Mouse (Mus musculus) mouse trophoblast stem cell (cell line): ENCODE results near the gene Atg9b.

Source experiments
- in situ Hi-C, 2 experiments: fragments of 300-500 bp; cut with MseI, MboI; formaldehyde crosslinking; loops; 2 replicates in 1 of 2; 3 replicates in 1 of 2; pipeline ENCODE4 v1.15.1; 2025

Atg9b gene

DNA sequence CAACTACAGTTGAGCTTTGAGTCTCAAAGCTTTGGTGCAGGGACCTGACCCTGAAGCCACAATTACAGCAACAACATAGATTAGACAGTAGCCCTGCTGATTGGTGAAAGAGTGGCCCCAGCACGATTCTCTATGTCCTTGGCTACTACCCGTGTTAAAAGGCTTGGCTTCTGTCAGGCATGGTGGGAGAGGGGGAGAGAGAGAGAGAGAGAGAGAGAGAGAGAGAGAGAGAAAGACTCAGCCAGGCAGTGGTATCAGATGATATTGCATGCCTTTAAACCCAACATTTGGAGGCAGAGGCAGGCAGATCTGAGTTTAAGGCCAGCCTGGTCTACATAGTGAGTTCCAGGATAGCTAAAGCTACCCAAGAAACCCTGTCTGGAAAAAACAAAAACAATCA lies 10.0 kb downstream of the Atg9b start:
- in situ Hi-C loops = no loop called here

DNA sequence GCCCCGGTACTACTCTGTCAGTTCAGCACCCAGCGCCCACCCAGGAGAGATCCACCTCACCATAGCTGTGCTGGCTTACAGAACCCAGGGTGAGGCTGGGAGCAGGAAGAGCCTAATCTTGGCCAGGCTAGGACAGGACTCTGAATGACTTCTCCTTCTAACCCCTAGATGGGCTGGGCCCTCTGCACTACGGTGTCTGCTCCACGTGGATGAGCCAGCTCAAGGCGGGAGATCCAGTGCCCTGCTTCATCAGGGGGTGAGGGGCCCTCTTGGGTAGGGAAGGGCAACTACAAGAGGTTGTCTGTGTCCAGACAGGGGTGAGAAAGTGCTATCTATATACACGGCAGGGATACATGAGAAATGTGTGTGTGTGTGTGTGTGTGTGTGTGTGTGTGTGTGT lies 10.5 kb downstream of the Atg9b start:
- in situ Hi-C loops = no loop called here

DNA sequence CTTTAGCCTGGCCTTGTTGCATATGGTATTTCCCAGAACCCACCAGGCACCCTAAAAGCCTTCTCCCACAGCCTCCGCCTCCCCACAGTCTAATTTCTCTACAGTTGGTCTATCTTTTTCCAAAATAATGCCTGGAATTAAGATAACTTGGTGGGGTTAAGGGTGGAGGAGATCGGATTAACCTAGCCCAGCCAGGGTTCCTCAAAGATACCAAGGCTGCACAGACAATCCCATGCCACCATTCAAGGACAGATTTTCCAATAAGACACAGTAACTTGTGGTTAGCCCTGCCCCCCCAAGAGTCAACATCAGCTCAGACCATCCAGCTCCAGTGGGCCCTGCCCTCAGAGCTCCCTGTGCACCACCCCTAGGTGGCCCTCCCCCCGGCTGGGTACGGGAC lies 11.4 kb downstream of the Atg9b start:
- in situ Hi-C loops = no loop called here

GRCm38 (mm10) chr5:24379501-24379900 lies 12.4 kb downstream of the Atg9b start:
- in situ Hi-C loops = no loop called here

DNA sequence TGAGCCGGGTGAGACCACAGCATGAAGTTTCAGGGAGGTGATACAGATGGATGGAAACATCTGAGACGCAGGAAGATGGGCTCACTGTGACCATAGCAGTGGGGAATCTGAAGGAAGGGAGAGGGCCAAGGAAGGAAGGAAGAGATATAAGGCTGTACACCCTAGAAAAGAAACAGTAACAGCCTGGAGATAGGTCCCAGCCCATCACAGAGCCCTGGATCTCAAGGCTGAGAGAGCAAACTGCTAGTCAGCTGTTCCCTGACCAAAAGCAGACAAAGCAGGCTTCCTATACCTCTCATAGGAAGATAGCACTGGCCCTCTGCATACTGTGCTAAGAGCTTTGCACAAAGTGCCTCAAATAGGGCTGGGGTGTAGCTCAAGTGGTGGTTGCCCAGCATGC lies 13.2 kb downstream of the Atg9b start:
- in situ Hi-C loops = no loop called here

GRCm38 (mm10) chr5:24374666-24375328 lies 17.1 kb downstream of the Atg9b start:
- in situ Hi-C loops = no loop called here

GRCm38 (mm10) chr5:24374216-24374615 lies 17.7 kb downstream of the Atg9b start:
- in situ Hi-C loops = no loop called here

GRCm38 (mm10) chr5:24373807-24374206 lies 18.1 kb downstream of the Atg9b start:
- in situ Hi-C loops = no loop called here

GRCm38 (mm10) chr5:24369767-24370166 lies 22.2 kb downstream of the Atg9b start:
- in situ Hi-C loops = loop anchor here (10.0 kb wide), 1 partner anchor 105 kb away; no protein-coding TSS in a partner anchor

DNA sequence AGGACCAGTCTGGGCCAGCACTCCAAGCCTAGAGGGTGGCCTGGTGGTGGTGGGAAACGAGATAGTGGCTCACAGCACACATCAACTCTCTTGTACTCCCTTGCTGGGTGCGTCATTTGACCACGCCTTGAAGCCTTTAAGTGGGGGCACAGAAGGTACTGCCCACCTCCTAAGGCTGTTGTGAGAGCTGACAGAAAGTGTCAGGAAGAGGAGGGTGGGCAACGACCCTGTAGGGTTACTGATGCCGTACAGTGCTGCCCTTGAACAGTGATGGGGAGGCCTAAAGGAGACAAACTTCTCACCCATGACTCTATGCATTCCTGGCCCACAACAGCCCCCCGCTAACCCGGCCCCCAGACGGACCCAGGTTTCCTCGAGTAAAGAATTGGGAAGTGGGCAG lies 25.5 kb downstream of the Atg9b start:
- in situ Hi-C loops = loop anchor here (10.0 kb wide), 1 partner anchor 102 kb away; no protein-coding TSS in a partner anchor

DNA sequence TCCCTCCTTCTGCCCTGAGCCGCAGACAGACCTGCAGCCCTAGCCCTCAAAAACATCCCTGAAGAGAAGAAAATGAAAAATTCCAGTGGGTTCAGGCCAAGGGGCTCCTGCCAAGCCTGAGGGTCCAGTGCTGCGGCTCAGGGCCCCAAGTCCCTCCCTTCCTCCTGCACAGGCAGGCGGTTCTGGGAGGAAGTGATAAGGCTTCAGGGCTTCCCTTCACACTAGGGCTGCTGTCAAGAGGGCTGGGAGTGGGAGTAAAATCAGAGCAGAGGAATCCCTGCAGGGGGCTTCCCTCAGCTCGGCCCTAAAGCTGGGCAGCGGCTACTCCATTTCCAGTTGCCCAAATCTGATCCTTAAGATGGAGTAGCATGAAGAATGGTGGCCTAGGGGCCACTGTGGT lies 26.4 kb downstream of the Atg9b start:
- in situ Hi-C loops = loop anchor here (10.0 kb wide), 1 partner anchor 101 kb away; no protein-coding TSS in a partner anchor

DNA sequence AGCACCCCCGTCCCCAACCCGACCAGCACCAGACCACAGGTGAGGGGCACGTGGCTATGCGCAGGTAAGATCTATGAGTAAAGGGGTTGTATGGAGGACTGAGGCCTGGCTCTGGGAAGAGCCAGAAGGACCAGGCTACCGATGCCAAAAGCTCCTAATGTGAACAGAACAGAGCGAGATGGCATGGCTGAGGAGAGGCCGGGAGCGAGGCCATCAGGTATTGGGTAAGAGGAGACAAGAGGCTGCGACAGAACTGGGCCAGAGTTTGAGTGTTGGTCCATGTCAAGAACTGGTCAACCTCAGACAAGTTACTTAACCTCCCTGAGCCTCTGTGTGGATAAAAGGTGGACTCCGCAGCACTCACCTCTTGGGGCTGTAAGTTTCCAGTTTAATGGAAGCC lies 27.0 kb downstream of the Atg9b start:
- in situ Hi-C loops = loop anchor here (10.0 kb wide), 1 partner anchor 100 kb away; no protein-coding TSS in a partner anchor

DNA sequence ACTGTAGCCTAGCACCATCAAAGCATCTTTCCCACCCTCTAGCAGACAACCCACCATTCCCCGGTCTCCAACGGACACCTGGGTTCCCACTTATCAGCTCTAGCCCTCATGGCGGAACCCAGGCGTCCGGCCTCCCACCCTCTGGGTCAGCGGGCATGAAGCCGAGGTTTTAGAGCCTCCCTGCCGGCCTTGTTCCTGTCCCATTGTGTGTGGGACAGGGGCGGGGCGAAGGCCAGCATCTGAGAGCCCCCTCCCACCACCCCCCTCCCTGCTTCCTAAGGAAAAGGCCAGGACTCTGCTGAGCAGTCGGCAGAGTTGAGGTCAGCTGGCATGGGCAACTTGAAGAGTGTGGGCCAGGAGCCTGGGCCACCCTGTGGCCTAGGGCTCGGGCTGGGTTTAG lies 27.4 kb downstream of the Atg9b start, which contains the start of gene Nos3:
Gene Nos3 (plus strand): TSS at position 303 of the 400 bp plus-strand sequence.
- in situ Hi-C loops = loop anchor here (10.0 kb wide), 1 partner anchor 100 kb away; no protein-coding TSS in a partner anchor

GRCm38 (mm10) chr5:24364061-24364460 lies 27.9 kb downstream of the Atg9b start:
- in situ Hi-C loops = loop anchor here (10.0 kb wide), 1 partner anchor 99 kb away; no protein-coding TSS in a partner anchor

DNA sequence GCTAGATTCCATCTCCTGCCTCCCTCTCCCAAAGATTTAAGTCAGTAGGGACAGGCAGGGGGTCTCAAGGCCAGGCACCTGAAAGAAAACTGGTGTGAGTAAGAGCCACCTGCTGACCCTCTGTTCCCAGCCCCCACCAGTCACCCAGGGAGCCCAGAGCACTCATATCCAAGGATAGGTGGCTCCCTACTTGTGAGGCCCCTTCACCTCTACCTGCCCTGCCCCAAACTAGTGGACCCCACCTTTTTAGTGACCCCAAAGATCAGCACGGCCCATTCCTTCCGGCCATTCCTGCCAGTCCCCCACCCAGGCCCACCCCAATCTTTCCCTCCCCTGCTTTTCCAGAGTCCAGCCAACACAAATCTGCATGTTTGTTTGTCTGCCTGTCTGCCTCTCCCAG lies 28.5 kb downstream of the Atg9b start:
- in situ Hi-C loops = loop anchor here (10.0 kb wide), 1 partner anchor 99 kb away; no protein-coding TSS in a partner anchor

DNA sequence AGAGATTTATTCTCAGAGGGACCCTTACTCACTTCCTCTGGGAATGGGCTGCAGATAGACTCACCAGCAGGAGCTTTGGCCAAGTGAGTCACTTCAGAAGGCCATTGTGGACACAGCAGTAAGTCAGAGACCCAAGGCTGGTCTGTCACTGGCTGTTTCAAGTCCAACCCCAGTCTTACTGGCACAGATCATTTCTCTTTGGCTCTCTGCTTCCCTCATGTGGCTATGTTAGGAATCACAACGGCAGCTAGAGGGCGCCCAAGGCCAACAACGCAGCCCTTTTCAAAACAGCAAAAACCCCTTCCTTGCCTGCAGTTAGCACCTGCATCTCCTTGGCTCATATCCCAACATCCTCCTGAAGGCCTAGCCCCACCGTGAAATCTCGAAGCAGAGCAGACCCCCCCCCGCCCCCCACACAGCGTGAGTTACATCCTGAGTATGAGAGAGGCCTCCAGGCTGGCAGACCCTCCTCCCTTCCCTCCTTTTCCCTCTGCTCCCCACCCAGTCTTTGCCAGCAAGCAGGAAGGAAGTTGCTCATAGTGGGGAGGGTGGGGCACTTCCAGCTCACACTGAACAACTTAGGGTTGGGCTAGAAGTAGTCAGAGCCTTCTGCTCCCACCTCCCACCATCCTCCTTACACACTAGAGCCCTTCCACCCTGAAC lies 31.0 kb downstream of the Atg9b start:
- in situ Hi-C loops = loop anchor here (10.0 kb wide), 1 partner anchor 96 kb away; no protein-coding TSS in a partner anchor

GRCm38 (mm10) chr5:24357461-24357860 lies 34.5 kb downstream of the Atg9b start:
- in situ Hi-C loops = no loop called here

- in situ Hi-C loops = no loop called here
These were observed 35.2 kb downstream of the Atg9b start for GRCm38 (mm10) chr5:24356764-24357163.

GRCm38 (mm10) chr5:24353327-24353726 lies 38.6 kb downstream of the Atg9b start:
- in situ Hi-C loops = no loop called here

- in situ Hi-C loops = no loop called here
These were observed 39.6 kb downstream of the Atg9b start for GRCm38 (mm10) chr5:24352251-24352859.

GRCm38 (mm10) chr5:24351701-24352171 lies 40.2 kb downstream of the Atg9b start:
- in situ Hi-C loops = no loop called here

DNA sequence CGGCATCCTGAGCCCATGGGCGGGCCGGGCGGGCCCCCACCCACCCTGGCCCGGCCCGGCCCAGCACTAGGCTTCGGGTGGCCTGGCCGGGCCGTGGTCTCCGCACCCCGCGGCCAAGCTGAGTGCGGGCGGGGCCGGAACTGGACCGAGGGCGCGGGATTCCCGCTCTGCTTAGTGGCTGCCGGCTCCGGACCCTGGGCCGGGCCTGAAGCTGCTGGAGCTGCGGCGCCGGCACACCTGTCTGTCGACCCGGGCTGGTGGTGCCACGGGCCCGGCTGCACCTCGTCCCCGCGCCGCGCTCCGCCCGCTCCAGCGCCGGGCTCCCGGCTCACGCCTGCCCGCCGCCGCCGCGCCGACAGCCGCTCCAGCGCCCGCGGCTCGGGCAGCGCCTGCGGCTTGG lies 40.7 kb downstream of the Atg9b start, which contains the start of gene Kcnh2:
Gene Kcnh2 (minus strand): TSS at position 327 of the 400 bp plus-strand sequence.
- in situ Hi-C loops = no loop called here
